Mouse (Mus musculus): ENCODE measurements around the gene Rreb1.

Rreb1 gene

GRCm38 (mm10) chr13:37943466-37943865 is 165.3 kb downstream of the Rreb1 start:
- no peak for DNase-seq (ENCODE audit: low read depth, low spot score)

DNA sequence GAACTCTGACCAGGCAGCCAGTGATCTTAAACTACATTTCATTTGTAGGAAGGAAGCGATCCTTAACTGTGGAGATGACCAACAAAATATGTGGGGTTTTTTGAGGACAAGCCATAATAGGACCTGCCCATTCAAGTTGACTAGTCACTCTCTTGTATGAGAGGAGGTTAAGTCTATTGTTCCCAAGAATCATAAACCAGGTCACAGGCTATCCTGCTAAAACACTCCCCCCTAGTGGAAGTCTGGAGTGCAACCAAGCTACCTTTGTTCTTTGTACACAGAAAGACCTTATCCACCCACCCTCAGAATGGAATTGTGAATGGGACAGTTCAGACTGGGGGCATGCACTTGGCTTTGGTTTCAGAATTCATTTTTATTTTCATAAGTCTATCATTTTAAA is 166.1 kb downstream of the Rreb1 start:
- no peak for DNase-seq (ENCODE audit: low read depth, low spot score)

DNA sequence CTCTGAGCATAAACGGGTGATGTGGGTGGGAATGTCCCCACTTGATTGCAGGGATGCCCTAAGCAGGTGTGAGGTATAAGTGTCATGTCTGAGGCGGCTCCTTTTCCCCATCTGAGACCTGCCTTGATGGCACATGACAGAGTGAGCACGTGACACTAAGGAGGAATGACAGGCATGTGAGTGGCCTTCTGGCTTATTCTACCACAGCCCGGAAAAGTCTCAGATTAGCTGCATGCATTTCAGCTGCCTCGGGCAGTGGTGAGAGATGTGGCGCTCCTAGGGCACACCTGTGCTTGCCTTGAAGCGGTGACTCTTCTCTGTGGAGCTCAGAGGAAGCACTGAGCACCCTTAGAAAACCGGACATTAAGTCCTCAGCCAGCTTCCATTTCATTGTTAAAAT is 167.2 kb downstream of the Rreb1 start:
- no peak for DNase-seq (ENCODE audit: low read depth, low spot score)

DNA sequence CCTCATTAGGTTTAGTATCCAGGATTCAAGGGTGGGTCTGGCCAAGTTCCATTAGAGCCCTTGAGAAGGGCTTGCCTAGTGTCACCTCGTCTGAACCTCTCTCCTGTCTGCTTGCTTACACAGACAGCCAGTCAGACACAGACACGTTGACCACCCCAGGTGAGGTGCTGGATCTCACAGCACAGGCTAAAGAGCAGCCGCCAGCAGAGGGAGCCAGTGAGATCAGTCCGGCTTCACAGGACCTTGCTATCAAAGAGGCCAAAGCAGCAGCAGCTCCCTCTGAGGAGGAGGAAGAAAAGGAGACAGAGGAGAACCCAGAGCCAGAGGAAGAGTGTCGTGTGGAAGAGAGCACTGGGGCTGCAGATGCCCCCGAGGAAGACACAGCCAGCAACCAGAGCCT is 168.5 kb downstream of the Rreb1 start:
- DNase-seq (ENCODE audit: low read depth, low spot score): no peak

DNA sequence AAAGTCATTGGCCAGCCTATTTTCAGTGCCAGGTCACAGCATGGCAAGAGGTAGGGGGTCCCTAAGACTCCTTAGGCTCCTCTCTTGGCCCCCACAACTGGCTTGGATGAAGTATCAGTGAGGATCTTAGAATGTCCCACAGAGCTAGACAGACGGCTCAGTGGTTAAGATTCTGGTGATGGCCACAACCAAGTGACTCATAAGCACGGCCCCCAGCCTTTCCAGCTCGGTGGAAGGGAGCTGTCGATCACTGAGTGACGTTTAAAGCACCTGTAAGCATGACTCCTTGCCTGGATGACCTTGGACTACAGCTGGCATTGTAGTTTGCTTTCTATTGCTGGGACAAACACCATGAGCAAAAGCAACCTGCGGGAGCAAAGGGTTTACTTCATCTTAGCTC is 174.8 kb downstream of the Rreb1 start:
- DNase-seq (ENCODE audit: low read depth, low spot score): no peak

DNA sequence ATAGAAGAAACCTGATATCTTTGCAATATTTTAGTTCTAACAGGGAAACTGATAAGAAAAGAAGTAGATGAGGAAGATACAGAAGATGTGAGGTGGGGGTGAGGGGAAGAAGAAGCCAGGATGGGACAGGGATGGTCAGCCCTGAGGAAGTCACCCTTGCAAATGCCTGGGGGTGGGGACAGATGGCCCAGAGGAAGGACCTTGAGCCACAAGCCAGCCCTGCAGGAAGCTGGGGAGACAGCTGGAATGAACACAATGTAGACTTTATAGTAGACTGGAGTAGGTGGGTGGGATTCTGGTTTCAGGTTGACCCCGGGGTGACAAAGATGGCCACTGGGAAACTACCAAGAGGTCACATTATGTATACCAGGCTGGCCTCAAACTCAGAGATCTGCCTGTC is 176.1 kb downstream of the Rreb1 start:
- DNase-seq (ENCODE audit: low read depth, low spot score): no peak

GRCm38 (mm10) chr13:37958498-37959238 is 180.5 kb downstream of the Rreb1 start:
- DNase-seq (ENCODE audit: low read depth, low spot score): no peak

- DNase-seq (ENCODE audit: low read depth, low spot score): no peak
Measured at GRCm38 (mm10) chr13:37959239-37959907, 181.2 kb downstream of the Rreb1 start.

- no peak for DNase-seq (ENCODE audit: low read depth, low spot score)
Measured at GRCm38 (mm10) chr13:37959936-37960335, 181.7 kb downstream of the Rreb1 start.

DNA sequence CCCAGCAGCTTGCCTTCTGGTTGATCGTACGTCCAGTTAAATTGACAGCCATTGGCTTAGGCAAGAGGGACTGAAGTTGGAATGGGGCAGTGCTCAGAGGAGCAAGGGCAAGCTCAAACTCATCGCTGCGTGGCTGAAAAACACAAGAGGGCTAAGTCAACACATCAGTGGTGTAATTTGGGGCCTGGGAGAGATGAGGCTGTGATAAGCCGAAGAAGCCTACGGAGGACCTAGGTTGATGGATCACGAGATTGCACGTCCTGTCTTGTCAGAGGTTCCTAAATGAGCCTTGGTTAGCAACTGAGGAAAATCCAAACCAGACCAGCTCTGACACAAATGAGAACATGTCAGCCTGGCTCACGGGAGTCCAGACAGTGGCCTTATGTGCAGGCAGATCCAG is 184.3 kb downstream of the Rreb1 start:
- DNase-seq (ENCODE audit: low read depth, low spot score): no peak

DNA sequence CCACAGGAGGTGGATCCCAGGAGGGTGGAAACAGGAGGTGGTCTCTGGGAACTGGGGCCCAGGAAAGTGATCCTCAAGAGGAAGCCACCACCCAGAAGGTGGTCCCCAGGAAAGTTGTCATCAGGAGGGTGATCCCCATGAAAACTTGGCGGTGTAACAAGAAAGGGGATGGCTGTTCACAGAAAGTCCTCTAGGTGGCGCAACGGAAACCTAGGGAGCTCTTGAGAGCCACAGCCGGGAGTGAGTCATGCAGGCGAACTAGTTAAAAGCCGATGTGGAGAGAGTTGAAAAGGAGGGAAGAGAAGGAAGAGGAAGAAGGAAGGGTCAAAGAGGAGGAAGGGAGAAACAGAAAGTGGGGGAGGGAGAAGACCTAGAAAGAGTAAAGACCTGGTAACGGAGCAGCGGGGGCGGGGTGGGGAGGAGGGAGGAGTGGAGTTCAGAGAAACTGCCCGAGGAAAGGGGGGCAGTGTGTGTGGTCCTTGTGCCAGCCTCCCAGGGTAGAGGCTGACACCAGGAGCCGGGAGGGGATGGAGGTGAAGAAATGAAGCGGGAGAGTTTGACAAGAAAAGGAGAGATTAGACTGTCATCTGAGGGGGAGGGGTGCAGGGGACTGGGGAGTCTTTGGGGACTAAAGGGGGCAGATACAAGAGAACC is 185.3 kb downstream of the Rreb1 start:
- DNase-seq (ENCODE audit: low read depth, low spot score): no peak

DNA sequence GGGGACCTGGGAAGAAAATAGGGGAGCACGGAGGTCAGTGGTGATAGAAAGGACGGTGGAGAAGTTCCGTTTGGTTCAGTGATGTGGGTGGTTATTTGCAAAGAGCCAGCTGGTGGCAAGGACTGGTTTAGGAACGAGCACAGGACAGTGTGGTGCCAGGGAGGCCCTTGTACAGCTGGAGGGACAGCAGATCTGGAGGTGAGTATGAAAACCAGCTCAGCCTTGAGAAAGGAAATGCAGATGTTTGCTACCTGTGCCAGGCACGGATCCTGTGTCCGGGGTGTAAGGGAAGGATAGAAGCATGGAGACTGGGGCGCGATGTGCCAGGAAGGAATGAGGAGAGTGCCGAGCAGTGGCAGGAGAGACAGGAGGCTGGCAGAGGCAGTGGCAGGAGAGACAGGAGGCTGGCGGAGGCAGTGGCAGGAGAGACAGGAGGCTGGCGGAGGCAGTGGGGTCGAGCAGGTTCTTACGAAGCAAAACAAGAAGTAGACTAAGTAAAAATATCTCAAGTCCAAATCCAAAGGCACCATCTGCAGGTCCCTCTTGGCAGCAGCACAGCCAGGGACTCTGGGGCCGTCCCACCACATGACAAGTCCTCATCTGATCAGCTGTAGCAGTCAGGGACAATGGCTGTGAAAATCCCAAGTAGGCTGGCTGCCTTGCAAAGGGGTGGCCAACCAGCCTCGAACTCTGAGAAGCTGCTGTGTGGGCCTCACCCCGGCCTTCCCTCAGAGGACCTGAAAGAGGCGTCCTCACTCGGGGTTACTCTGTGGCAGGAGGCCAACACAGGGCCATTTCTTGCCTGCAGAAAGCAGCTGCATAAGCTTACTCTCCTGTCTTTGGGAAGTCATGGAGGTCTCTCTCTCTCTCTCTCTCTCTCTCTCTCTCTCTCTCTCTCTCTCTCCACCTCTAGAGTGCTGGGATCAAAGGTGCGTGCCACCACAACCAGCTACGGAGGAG is 186.2 kb downstream of the Rreb1 start:
- DNase-seq (ENCODE audit: low read depth, low spot score): no peak

- no peak for DNase-seq (ENCODE audit: low read depth, low spot score)
Measured at GRCm38 (mm10) chr13:37965126-37965914, 187.1 kb downstream of the Rreb1 start.

- no peak for DNase-seq (ENCODE audit: low read depth, low spot score)
Measured at GRCm38 (mm10) chr13:37966256-37967051, 188.3 kb downstream of the Rreb1 start.

DNA sequence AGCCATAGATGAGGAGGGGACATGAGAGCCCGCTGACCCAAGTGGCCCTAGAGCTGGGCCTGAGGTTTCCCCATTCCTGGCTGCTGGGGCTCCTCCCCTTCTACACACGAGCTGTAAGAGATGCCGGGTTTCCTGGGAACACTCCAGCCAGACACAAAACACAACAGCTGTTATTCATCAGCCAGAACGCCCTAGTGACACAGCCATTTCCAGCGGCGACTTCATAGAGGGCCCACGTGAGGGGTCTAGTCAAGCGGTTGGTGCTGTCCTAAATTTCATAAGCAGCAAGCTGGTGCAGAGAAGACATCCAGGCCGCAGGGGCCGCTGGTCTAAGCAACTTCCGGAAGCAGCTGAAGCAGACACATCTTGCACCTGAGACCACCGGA is 188.8 kb downstream of the Rreb1 start:
- no peak for DNase-seq (ENCODE audit: low read depth, low spot score)

GRCm38 (mm10) chr13:37967565-37967964 is 189.4 kb downstream of the Rreb1 start:
- DNase-seq (ENCODE audit: low read depth, low spot score): no peak

DNA sequence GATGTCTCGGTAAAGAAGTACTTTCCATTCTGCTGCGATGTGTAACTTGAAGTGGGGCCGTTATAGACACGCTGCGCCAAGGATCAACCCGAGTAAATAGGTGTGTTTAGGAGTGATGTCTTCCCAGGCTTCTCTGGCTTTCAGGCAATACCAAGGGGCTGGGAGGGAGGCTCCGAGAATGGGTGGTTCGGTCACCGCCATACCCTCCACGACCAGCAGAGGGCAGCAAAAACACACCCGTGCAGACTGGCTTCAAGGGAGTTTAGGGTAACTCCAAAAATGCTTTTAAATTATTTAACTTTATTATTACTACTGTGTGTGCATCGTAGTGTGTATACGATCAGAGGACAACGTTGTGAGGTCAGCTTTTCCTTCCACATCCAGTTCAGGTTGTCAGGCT is 191.1 kb downstream of the Rreb1 start:
- DNase-seq (ENCODE audit: low read depth, low spot score): no peak

DNA sequence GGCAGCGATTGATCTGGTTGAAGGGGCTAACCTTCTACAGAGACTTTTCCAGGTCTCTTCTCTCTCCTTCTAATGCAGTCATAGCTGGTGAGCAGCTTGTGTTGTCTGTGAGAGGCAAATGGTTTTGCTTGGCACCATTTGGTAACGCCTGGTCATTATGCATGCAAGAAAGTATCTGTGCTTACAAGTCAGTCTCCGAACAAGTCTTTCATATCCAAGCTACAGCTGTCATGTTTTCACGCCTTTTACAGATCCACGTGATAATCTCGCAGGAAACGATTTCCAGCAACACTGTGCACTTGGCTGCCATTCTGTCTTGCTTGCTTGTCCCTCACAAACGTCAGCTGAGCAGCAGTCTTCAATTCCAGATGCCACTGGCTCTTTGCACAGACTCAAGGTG is 191.8 kb downstream of the Rreb1 start:
- DNase-seq (ENCODE audit: low read depth, low spot score): peak; percentile 81

DNA sequence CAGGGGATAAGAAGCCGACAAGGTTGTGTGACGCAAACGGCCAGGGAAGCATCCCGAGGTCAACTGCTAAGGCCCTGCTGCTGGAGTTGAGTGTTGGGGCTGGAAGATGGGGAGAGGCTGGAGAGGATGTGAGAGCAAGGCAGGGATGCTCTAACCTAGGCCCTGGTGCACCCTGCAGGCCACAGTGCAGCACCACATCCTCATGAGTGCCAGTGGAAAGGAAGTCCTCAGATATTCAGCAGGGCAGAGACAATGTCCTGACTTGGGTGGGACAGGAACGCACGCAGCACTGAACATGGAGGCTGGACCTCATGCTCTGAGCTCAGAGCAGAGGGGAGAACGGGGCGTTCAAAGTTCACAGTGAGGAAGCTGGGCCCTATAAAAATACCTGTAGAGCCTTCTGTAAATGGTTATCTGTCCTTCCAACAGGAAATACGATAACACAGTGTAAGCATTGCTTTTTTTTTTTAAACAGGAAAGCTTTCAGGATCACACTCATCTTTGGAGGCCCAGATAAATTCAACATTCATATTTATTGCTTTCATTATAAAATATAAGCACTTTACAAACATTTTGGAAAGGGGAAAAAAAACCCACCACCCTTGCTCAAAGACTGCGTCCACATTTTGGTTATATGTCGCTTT is 192.8 kb downstream of the Rreb1 start:
- no peak for DNase-seq (ENCODE audit: low read depth, low spot score)

DNA sequence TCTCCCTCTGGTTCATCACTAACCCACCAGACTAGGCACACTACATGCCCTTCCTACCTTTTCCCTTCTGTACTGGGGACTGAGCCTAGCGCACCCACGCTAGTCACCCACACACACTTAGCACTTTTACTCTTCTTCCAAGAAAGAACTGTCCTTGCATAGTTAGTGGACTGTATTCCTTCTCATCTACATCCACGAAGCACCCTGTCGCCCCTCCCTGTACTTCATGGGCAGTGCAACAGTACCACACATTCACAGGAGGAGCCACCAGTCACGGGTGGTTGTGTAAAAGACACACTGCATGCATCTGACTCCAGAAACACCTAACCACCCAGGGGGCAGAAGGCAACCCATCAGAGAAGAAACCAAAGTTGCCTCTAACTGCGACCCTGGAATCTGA is 195.8 kb downstream of the Rreb1 start:
- DNase-seq (ENCODE audit: low read depth, low spot score): no peak

All from brain, embryonic 18.5 days (tissue).